Mouse (Mus musculus) heart, adult 2 months (tissue): ENCODE data around the gene Dguok.

ENCODE experiments used
- CTCF ChIP-seq: fragments of 200-600 bp; IDR thresholded peaks from 2 replicates; pipeline ENCODE4 v1.8.1; 2022; ENCODE audit warnings: antibody characterized with exemption, mild to moderate bottlenecking, moderate library complexity
- POLR2A ChIP-seq: fragments of 200-500 bp; IDR thresholded peaks from 2 replicates; pipeline ENCODE4 v1.6.1; 2011; ENCODE audit warnings: mild to moderate bottlenecking, low read depth, low read length, control low read depth; ENCODE audit not compliant: insufficient read depth

GRCm38 (mm10) chr6:83450451-83451303 lies 56.1 kb downstream of the Dguok start:
- TF ChIP-seq CTCF = no peak
- TF ChIP-seq POLR2A = no peak
